Mouse (Mus musculus) lung, postnatal 0 days (tissue): Measurements from ENCODE around the gene Serpina1b. TPM values are rescaled to one million over a fixed set of nuclear protein-coding genes. Genes with fewer than 3 reads are reported as not detected.

Source experiments
- ATAC-seq: fragments of 200-750 bp; cut with Nextera tagmentation; 2 replicates; pipeline ENCODE4 v1.8.0; 2017; ENCODE audit warnings: moderate library complexity
- DNase-seq: peaks from one replicate; pipeline ENCODE4 v3.0.0-alpha.2; 2016; ENCODE audit warnings: low spot score
- H3K27ac ChIP-seq: fragments of 300-500 bp; sonication (generic); 2 replicates; pipeline ENCODE4 v1.5.1; 2014; ENCODE audit warnings: antibody characterized with exemption, mild to moderate bottlenecking, low read length, mixed read lengths
- H3K27me3 ChIP-seq: fragments of 300-500 bp; sonication (generic); replicated peaks from 2 replicates; pipeline ENCODE4 v1.6.1; 2014; ENCODE audit warnings: low read length, mixed read lengths; ENCODE audit not compliant: insufficient read depth
- H3K36me3 ChIP-seq: fragments of 300-500 bp; sonication (generic); 2 replicates; pipeline ENCODE4 v1.6.1; 2014; ENCODE audit warnings: low read length, mixed read lengths; ENCODE audit not compliant: insufficient read depth
- H3K4me1 ChIP-seq: fragments of 300-500 bp; sonication (generic); 2 replicates; pipeline ENCODE4 v1.6.1; 2014; ENCODE audit warnings: antibody characterized with exemption, low read depth, low read length, mixed read lengths; ENCODE audit not compliant: insufficient read depth
- H3K4me2 ChIP-seq: fragments of 300-500 bp; sonication (generic); replicated peaks from 2 replicates; pipeline ENCODE4 v1.6.1; 2014; ENCODE audit warnings: low read depth, mild to moderate bottlenecking, low read length, moderate library complexity, mixed read lengths
- H3K4me3 ChIP-seq: fragments of 300-500 bp; sonication (generic); 2 replicates; pipeline ENCODE4 v1.5.1; 2014; ENCODE audit warnings: low read depth, low read length
- H3K9ac ChIP-seq: fragments of 300-500 bp; sonication (generic); replicated peaks from 2 replicates; pipeline ENCODE4 v1.6.1; 2014; ENCODE audit warnings: low read depth, mild to moderate bottlenecking
- H3K9me3 ChIP-seq: fragments of 300-500 bp; sonication (generic); 2 replicates; pipeline ENCODE4 v1.6.1; 2016; ENCODE audit warnings: low read length, mixed read lengths
- CTCF ChIP-seq: IDR thresholded peaks from 2 replicates; pipeline ENCODE4 v1.5.1; 2016; ENCODE audit warnings: antibody characterized with exemption, mild to moderate bottlenecking
- EP300 ChIP-seq: IDR thresholded peaks from 2 replicates; pipeline ENCODE4 v1.6.1; 2016; ENCODE audit warnings: antibody characterized with exemption, mild to moderate bottlenecking, control low read depth
- WGBS: fragments of 180-500 bp; shearing (Covaris S2); extraction: QIAGEN DNeasy Blood & Tissue Kit; methylation state at CpG from one replicate; pipeline ENCODE4 v1.1.7; 2014; 5-methylcytosine and 5-hydroxymethylcytosine counted together
- polyA plus RNA-seq: library from polyadenylated mRNA; unstranded; fragments of >200 nt; fragmentation: Nextera tagmentation; extraction: Ambion mirVana; gene quantifications from 2 replicates; pipeline ENCODE4 v1.2.1, GENCODE M21; 2015

Gene Serpina1b
- polyA plus RNA-seq, 1 experiment from 2014 or later = 0.16 TPM

DNA sequence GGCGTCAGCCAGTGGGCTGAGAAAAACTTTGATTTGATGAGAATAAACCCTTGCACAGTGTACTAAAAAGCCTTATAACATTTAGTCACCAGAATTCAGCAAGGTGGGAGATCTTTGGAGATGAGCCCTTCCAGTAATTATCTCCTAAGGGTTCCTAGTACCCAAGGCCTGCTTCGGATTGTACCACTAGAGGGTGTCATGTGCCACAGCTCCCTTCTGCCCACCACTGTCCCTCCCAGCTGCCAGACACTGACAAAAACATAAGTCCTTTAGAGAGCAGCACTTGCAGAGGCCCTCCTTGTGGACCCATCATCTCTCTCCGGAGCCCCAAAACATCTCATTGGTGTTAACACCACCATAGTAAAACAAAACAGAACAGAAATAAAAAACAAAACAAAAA, 118.6 kb downstream of the Serpina1b start:
- Histone ChIP-seq H3K27me3 (no peaks in the 10 kb centered on the region), H3K36me3 (no peaks in the 10 kb centered on the region), H3K4me3 (no peak overlapping the region), H3K27ac (no peak overlapping the region), H3K9ac (no peak overlapping the region), H3K4me2 (no peak overlapping the region), H3K9me3 (no peaks in the 10 kb centered on the region), H3K4me1 (no peaks in the 10 kb centered on the region)
- TF ChIP-seq CTCF = peak; percentile 20
- TF ChIP-seq EP300 = no peak
- DNase-seq = no peak
- WGBS = 74% methylated on average over 3 of the region's 3 CpGs
- no peak for ATAC-seq

DNA sequence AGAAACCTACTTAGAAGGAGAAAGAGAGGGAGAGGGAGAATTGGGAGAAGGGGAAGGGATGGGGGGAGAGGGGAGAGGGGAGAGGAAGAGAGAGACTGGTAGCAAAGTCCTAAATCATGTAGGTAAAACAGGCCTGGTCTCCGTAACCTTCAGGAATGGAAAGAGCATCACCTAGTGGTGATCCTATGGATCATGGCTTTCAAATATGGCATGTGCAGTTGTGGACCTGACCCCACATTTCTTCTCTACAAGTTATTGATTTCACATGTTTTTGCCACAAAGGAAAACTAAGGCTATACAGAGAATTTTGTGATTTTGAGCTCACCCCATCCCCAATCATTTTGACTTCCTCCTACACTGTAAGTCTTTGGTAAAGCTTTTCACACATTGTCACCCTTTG, 119.8 kb downstream of the Serpina1b start:
- no peaks in the 10 kb centered on the region for H3K9me3 ChIP-seq
- no peaks in the 10 kb centered on the region for H3K36me3 ChIP-seq
- TF ChIP-seq EP300 = no peak
- TF ChIP-seq CTCF = peak; percentile 73
- H3K4me3 ChIP-seq = no peak overlapping the region
- DNase-seq (peak; percentile 16), ATAC-seq (no peak)
- H3K9ac ChIP-seq = no peak overlapping the region
- no peaks in the 10 kb centered on the region for H3K27me3 ChIP-seq
- H3K4me2 ChIP-seq = no peak overlapping the region
- H3K4me1 ChIP-seq = no peaks in the 10 kb centered on the region
- H3K27ac ChIP-seq = no peak overlapping the region
- WGBS = 63% methylated on average over 1 of the region's 1 CpGs

DNA sequence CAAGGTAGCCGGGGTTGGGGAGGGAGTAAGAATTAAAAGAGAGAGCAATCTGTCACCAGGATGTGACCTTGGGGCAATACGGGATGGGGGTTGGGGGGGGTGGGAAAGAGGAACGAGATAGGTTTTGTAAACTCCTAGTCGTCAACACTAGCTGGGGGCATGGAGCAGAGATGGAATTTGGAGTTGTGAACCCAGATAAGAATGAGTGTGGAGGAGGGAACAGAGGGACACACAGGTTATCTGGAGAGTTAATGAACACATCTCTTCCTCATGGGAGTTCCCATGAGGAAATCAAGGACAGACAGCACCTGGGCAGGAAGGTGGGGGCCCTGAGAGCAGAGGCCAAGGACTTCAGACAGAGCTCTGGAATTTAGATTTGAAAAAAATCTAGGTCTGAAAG, 124.1 kb downstream of the Serpina1b start:
- Histone ChIP-seq H3K4me1 (no peaks in the 10 kb centered on the region), H3K27me3 (no peaks in the 10 kb centered on the region), H3K27ac (no peak overlapping the region), H3K4me2 (no peak overlapping the region), H3K9me3 (no peaks in the 10 kb centered on the region), H3K4me3 (no peak overlapping the region), H3K9ac (no peak overlapping the region), H3K36me3 (no peaks in the 10 kb centered on the region)
- WGBS = 29% methylated on average over 4 of the region's 4 CpGs
- no peak for TF ChIP-seq EP300
- no peak for TF ChIP-seq CTCF
- DNase-seq = no peak
- ATAC-seq = no peak

DNA sequence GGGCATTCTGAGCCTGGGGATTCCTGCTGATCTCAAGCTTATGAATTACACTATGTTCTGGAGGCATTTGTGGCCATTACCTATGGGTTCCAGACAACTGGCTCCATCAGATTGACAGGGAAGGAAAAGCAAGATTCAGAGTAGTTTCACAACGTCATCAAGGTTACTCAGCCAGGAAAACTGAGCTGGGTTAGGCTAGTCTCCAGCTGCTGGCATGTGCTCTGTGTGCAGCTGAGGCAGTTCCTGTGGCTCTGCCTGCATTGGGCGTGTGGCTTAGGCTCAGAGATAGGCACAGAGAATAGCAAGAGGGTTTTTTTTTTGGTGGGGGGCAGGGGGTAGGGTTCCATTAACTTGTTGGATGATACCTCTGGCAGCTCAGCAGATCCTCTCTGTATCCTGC, 124.6 kb downstream of the Serpina1b start:
- Histone ChIP-seq H3K27me3 (no peaks in the 10 kb centered on the region), H3K4me3 (no peak overlapping the region), H3K36me3 (no peaks in the 10 kb centered on the region), H3K9me3 (no peaks in the 10 kb centered on the region), H3K4me1 (no peaks in the 10 kb centered on the region), H3K4me2 (no peak overlapping the region), H3K27ac (no peak overlapping the region), H3K9ac (no peak overlapping the region)
- WGBS = 62% methylated on average over 2 of the region's 2 CpGs
- ATAC-seq = no peak
- TF ChIP-seq EP300 (no peak), CTCF (no peak)
- no peak for DNase-seq

- 80% methylated on average over 4 of the region's 4 CpGs for WGBS
- no peak for TF ChIP-seq EP300
- no peak for TF ChIP-seq CTCF
- DNase-seq (no peak), ATAC-seq (no peak)
- no peak overlapping the region for H3K9ac ChIP-seq
- H3K4me2 ChIP-seq = no peak overlapping the region
- H3K4me1 ChIP-seq = no peaks in the 10 kb centered on the region
- H3K36me3 ChIP-seq = no peaks in the 10 kb centered on the region
- no peaks in the 10 kb centered on the region for H3K9me3 ChIP-seq
- H3K4me3 ChIP-seq = no peak overlapping the region
- H3K27me3 ChIP-seq = no peaks in the 10 kb centered on the region
- H3K27ac ChIP-seq = no peak overlapping the region
Measured at GRCm38 (mm10) chr12:103700144-103700750, 129.9 kb downstream of the Serpina1b start.

GRCm38 (mm10) chr12:103695429-103695828, 134.7 kb downstream of the Serpina1b start, which contains the start of gene Serpina1f:
TSS of gene Serpina1f (minus strand) at chr12:103695529.
- no peak within 1 kb of the TSS for H3K4me2 ChIP-seq
- ATAC-seq (no peak), DNase-seq (no peak)
- no peak within 1 kb of the TSS for H3K9ac ChIP-seq
- 83% methylated on average over 8 of the region's 8 CpGs for WGBS
- H3K27ac ChIP-seq = no peak within 1 kb of the TSS
- H3K4me3 ChIP-seq = no peak within 1 kb of the TSS
- no peaks in the 10 kb centered on the region for H3K36me3 ChIP-seq
- no peaks in the 10 kb centered on the region for H3K27me3 ChIP-seq
- H3K9me3 ChIP-seq = no peaks in the 10 kb centered on the region
- H3K4me1 ChIP-seq = no peaks in the 10 kb centered on the region
- TF ChIP-seq CTCF (no peak), EP300 (no peak)
